Mouse (Mus musculus): Measurements from ENCODE around the gene Syn3. TPM values are rescaled to one million over a fixed set of nuclear protein-coding genes. Genes with fewer than 3 reads are reported as not detected.

Gene Syn3
- polyA plus RNA-seq, 1 experiment from 2014 or later, result 24.8 TPM

DNA sequence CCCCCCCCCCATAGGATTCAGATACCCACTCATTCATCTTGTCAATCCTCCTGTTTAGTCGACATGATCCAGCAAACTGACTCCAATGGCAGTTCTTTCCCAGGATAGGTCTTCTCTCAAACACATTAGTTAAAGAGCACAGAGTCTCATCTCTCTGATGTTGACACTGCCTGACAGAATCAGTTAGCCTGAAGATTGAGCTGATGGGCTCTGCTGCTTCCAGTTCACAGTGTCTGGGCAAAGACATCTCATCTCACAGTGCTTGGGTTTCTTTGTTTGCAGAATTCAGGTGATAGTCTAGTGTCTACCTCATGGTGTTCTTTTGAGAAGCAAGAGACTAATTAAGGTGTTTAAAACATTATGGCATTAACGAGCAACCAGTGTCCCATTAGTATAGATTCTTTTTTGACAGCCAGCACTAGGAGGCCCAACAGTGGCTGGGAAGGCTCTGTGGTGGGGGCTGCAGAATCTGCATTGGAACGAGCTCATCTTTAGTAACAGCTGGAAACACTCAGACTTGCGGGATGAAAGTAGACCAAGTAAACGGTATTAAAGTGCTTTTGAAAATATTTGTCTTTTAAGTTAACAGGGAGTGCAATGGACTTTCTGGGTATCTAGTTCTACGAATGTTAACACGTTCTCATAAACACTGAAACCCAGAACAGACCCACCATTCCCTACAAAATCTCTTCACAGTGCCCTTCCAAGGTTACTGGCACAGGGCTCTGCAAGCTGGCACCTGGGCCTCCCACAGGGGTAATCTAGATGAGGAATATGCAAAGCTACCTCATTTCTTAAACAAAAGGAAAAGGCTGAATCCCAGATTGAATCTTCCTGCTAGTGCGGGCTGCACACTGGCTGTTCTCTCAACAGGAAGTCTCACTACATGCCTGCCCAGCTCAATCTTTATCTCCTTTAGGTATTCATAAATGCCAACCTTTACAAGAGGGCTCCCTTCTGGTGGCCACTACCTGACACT lies 24.2 kb downstream of the Syn3 start:
- no peak overlapping the region for H3K4me2 ChIP-seq (ENCODE audit: low read length)
- no peaks in the 10 kb centered on the region for H3K36me3 ChIP-seq (ENCODE audit: control insufficient read depth, insufficient read depth)
- WGBS, result 62% methylated on average over 8 of the region's 8 CpGs
- no peaks in the 10 kb centered on the region for H3K4me1 ChIP-seq (replicated peaks; ENCODE audit: control insufficient read depth, insufficient read depth, low read length)
- no peak overlapping the region for H3K4me3 ChIP-seq (replicated peaks; ENCODE audit: low read length)
- no peak overlapping the region for H3K27ac ChIP-seq (ENCODE audit: low read length)
- no peaks in the 10 kb centered on the region for H3K9me3 ChIP-seq (ENCODE audit: control insufficient read depth, low read length)
- H3K9ac ChIP-seq (replicated peaks; ENCODE audit: low read depth, low read length), result no peak overlapping the region
- ATAC-seq, result no peak
- no peaks in the 10 kb centered on the region for H3K27me3 ChIP-seq (replicated peaks; ENCODE audit: control insufficient read depth, insufficient read depth, low read length)

DNA sequence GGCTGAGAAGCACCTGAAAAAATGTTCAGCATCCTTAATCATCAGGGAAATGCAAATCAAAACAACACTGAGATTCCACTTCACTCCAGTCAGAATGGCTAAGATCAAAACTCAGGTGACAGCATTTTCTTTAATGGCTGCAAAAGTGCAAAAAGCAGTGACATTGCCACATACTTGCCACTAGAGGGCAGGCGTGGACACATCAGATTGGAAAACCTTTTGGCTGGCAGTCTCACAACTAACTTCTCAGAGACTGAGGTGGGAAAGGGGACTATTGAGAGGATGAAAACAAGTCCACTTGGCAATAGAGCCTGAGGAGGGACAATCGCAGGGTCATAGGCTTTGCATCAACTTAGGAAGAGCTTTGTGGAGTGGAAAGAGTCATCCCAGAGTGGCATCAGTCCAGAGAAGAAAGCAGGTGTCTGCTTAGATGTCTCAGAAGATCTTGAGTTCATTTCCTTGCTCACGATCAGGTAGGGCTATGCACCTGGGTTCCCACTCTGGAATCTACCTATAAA lies 25.0 kb downstream of the Syn3 start:
- H3K4me3 ChIP-seq (replicated peaks; ENCODE audit: low read length), result no peak overlapping the region
- H3K4me1 ChIP-seq (replicated peaks; ENCODE audit: control insufficient read depth, insufficient read depth, low read length), result no peaks in the 10 kb centered on the region
- 0 out of 2 replicates have a peak, but pooled peaks have one; percentile 33 for ATAC-seq
- H3K27me3 ChIP-seq (replicated peaks; ENCODE audit: control insufficient read depth, insufficient read depth, low read length), result no peaks in the 10 kb centered on the region
- H3K27ac ChIP-seq (ENCODE audit: low read length), result no peak overlapping the region
- H3K4me2 ChIP-seq (ENCODE audit: low read length), result no peak overlapping the region
- H3K9ac ChIP-seq (replicated peaks; ENCODE audit: low read depth, low read length), result no peak overlapping the region
- no peaks in the 10 kb centered on the region for H3K9me3 ChIP-seq (ENCODE audit: control insufficient read depth, low read length)
- 43% methylated on average over 3 of the region's 3 CpGs for WGBS
- H3K36me3 ChIP-seq (ENCODE audit: control insufficient read depth, insufficient read depth), result no peaks in the 10 kb centered on the region

DNA sequence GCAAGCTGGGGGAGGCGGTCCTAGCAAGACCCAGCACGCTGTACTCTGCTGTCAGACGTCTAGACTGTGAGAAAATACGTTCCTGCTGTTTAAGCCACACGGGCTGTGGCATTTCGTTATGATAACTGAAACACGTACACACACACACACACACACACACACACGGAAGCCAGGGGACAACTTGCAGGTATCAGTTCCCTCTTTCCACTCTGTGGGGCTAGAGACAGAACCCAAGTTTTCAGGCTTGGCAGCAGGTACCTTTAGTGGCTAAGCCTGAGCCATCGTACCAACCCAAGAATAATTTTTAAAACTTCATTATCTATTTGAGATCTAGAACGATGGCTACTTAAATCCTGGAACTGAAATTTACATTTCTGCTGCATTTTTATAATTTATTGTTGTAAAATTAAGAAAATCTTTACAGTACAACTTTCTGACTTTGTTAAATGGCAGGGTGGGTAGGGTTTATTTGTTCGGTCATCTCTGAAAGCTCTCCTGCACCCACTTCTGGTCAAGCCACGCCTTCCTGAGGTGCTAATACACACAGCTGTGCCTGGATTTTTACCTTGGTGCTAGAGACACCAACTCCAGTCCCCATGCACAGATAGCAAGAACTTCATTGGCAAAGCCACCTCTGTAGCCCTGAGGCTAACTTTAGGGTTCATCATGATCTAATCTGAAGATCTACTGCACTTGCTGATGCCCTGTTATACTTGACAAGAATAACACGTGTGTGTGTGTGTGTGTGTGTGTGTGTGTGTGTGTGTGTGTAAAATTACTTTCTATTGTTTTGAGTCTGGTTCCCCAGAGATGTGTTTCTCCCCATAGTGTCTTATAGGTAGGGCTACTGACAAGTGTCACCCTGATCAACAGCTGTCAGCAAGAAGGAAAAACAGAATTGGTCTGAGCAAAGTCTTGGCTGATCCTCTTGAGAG lies 29.8 kb downstream of the Syn3 start:
- Histone ChIP-seq H3K36me3 (ENCODE audit: control insufficient read depth, insufficient read depth) (peaks cover 3% of the 10 kb centered on the region; the same call in 1 of the 2 replicates), H3K4me1 (replicated peaks; ENCODE audit: control insufficient read depth, insufficient read depth, low read length) (no peaks in the 10 kb centered on the region), H3K27ac (ENCODE audit: low read length) (no peak overlapping the region), H3K27me3 (replicated peaks; ENCODE audit: control insufficient read depth, insufficient read depth, low read length) (no peaks in the 10 kb centered on the region), H3K4me3 (replicated peaks; ENCODE audit: low read length) (no peak overlapping the region), H3K9ac (replicated peaks; ENCODE audit: low read depth, low read length) (no peak overlapping the region), H3K4me2 (ENCODE audit: low read length) (no peak overlapping the region), H3K9me3 (ENCODE audit: control insufficient read depth, low read length) (no peaks in the 10 kb centered on the region)
- ATAC-seq, result no peak
- WGBS, result 87% methylated on average over 13 of the region's 13 CpGs

DNA sequence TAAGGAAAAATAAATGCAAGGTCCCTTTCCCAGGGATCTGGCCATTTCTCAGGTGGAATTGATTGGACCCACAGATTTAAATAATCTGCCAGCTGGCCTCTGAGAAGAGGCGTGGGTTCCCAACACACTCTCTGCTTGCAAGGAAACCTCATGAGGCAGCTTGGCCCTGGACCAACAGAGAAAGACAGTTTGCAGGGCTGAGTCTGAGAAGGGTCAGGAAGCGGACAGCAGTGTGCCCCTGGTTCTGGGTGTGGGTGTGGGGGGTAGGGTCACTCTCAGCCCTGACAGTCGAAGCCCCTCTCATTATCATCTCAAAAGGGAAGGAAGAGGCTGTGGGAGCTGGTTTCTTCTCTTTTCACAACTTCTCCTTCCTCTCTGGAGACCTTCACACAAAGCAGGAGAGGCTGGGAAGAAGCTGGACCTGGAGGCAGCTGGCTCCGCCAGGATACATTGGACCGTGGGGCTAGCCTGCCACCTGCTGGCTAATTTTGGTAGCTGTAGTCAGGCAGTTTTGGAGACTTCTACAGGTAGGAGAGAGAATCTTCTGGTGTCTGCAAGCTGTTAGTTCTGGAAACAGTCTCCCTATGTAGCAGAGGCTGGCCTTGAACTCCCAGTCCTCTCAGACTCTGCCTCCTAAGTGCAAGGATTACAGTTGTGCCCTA lies 35.0 kb downstream of the Syn3 start:
- Histone ChIP-seq H3K36me3 (ENCODE audit: control insufficient read depth, insufficient read depth) (peaks cover 3% of the 10 kb centered on the region; the same call in 1 of the 2 replicates), H3K27me3 (replicated peaks; ENCODE audit: control insufficient read depth, insufficient read depth, low read length) (no peaks in the 10 kb centered on the region), H3K9ac (replicated peaks; ENCODE audit: low read depth, low read length) (no peak overlapping the region), H3K4me1 (replicated peaks; ENCODE audit: control insufficient read depth, insufficient read depth, low read length) (peaks cover 4% of the 10 kb centered on the region; the same call in 1 of the 2 replicates), H3K4me2 (ENCODE audit: low read length) (no peak overlapping the region), H3K27ac (ENCODE audit: low read length) (no peak overlapping the region), H3K9me3 (ENCODE audit: control insufficient read depth, low read length) (no peaks in the 10 kb centered on the region), H3K4me3 (replicated peaks; ENCODE audit: low read length) (no peak overlapping the region)
- ATAC-seq, result peak; percentile 89
- WGBS, result 21% methylated on average over 5 of the region's 5 CpGs

DNA sequence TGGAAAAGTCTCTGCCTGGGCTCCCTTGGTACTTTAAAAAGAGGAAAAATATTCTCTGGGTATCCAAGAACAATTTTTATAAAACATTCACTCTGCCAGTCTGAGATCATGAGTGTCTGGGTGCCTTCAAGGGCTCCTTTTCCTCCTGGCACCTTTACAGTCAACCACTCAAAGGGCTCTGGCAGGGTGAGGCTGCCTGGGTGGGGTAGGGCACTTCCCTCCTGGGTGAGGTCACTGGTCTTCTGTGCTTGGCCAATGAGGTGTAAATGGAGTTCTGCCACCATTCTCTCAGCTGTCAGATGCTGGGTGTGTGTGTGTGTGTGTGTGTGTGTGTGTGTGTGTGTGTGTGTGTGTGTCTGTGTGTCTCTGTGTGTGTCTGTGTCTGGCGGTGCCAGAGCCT lies 39.1 kb downstream of the Syn3 start:
- 24% methylated on average over 1 of the region's 1 CpGs for WGBS
- no peak overlapping the region for H3K4me3 ChIP-seq (replicated peaks; ENCODE audit: low read length)
- no peak overlapping the region for H3K4me2 ChIP-seq (ENCODE audit: low read length)
- no peaks in the 10 kb centered on the region for H3K36me3 ChIP-seq (ENCODE audit: control insufficient read depth, insufficient read depth)
- no peaks in the 10 kb centered on the region for H3K9me3 ChIP-seq (ENCODE audit: control insufficient read depth, low read length)
- H3K9ac ChIP-seq (replicated peaks; ENCODE audit: low read depth, low read length), result no peak overlapping the region
- no peak for ATAC-seq
- H3K27ac ChIP-seq (ENCODE audit: low read length), result no peak overlapping the region
- no peaks in the 10 kb centered on the region for H3K27me3 ChIP-seq (replicated peaks; ENCODE audit: control insufficient read depth, insufficient read depth, low read length)
- H3K4me1 ChIP-seq (replicated peaks; ENCODE audit: control insufficient read depth, insufficient read depth, low read length), result peaks cover 14% of the 10 kb centered on the region

DNA sequence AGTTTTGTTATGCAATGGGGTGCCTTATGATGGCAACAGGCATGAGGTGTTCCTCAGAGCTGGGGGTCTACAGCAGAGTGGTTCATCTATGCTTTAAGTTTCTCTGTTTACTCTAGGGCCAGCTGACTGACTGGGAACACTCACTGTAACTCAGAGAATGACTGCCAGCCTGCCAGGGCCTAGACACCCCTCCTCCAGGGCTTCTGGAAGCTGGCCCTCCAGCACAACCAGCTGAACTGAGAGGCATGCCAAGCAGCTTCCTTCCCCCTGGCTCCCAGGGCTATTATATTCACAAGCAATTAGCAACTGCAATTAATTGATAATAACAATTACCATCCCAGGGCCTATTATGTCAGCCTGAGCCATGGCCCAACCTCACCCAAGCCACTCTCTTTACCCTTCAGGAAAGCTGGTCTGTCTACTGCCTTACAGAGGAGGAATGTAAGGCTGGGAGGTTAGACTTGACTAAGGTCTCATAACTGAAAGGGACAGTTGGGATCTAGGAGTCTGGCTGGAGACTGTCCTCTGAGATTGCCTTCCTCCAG lies 41.0 kb downstream of the Syn3 start:
- H3K36me3 ChIP-seq (ENCODE audit: control insufficient read depth, insufficient read depth), result no peaks in the 10 kb centered on the region
- no peaks in the 10 kb centered on the region for H3K27me3 ChIP-seq (replicated peaks; ENCODE audit: control insufficient read depth, insufficient read depth, low read length)
- ATAC-seq, result peak; percentile 85
- H3K9me3 ChIP-seq (ENCODE audit: control insufficient read depth, low read length), result no peaks in the 10 kb centered on the region
- peaks cover 10% of the 10 kb centered on the region for H3K4me1 ChIP-seq (replicated peaks; ENCODE audit: control insufficient read depth, insufficient read depth, low read length)
- no peak overlapping the region for H3K4me3 ChIP-seq (replicated peaks; ENCODE audit: low read length)
- no peak overlapping the region for H3K9ac ChIP-seq (replicated peaks; ENCODE audit: low read depth, low read length)
- H3K4me2 ChIP-seq (ENCODE audit: low read length), result no peak overlapping the region
- H3K27ac ChIP-seq (ENCODE audit: low read length), result no peak overlapping the region

DNA sequence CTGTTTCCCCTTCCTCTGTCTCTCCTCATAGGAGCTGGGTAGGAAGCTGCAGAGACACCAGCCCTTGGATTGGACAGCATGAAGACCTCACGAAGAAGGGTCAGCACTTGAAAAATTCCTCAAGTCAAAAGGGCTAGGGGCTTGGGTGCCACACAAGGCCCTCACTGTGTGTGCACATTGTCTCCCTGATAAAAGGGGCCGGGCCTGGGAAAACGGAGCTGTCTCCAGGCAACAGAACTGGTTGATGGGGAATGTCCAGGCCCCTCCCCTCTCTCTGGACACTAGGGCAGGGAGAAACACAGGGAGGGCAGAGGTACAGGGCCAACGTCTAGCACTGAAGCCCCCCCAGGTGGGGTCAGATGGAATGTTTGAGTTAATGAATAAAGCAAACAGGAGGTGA lies 41.5 kb downstream of the Syn3 start:
- H3K36me3 ChIP-seq (ENCODE audit: control insufficient read depth, insufficient read depth), result no peaks in the 10 kb centered on the region
- H3K9ac ChIP-seq (replicated peaks; ENCODE audit: low read depth, low read length), result no peak overlapping the region
- H3K4me1 ChIP-seq (replicated peaks; ENCODE audit: control insufficient read depth, insufficient read depth, low read length), result peaks cover 10% of the 10 kb centered on the region
- peak; percentile 63 for ATAC-seq
- 3% methylated on average over 4 of the region's 4 CpGs for WGBS
- H3K9me3 ChIP-seq (ENCODE audit: control insufficient read depth, low read length), result no peaks in the 10 kb centered on the region
- H3K4me3 ChIP-seq (replicated peaks; ENCODE audit: low read length), result no peak overlapping the region
- H3K27ac ChIP-seq (ENCODE audit: low read length), result no peak overlapping the region
- H3K27me3 ChIP-seq (replicated peaks; ENCODE audit: control insufficient read depth, insufficient read depth, low read length), result no peaks in the 10 kb centered on the region
- H3K4me2 ChIP-seq (ENCODE audit: low read length), result no peak overlapping the region

DNA sequence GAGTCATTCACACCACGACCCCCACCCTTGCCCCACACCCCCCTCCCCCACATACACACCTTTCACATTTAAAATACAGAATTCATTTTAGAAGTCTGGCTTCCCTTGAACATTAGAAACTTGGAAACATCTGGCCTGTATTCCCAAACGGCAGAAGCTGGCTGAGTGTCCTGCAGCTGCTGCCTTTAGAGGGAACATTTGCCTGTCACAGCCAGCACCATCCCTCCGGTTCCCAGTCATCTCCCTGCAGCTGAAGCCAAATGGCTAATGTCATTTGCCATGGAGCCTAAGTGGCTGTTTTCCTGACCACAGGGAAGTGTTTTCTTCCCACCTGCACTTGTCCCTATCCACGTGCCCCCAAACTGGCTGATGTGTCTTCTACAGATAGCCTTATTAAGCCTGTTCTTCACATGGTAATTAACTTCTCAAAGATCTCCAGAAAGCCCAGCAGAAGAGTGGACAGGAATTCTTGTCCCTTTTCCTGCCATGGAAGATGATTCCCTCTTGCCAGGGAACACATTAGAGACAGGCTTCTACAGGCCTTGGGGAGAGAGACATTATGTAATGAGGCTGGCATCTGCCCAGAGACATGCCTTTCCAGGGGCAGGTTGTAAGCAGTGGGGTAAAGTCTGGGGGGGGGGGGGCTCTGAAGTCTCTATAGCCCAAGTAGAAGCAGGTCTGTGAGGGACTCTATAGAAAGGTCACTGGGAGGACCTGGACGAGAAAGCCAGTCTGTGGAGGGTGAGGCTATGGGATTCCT lies 43.2 kb downstream of the Syn3 start:
- no peak overlapping the region for H3K4me2 ChIP-seq (ENCODE audit: low read length)
- H3K9ac ChIP-seq (replicated peaks; ENCODE audit: low read depth, low read length), result no peak overlapping the region
- H3K9me3 ChIP-seq (ENCODE audit: control insufficient read depth, low read length), result no peaks in the 10 kb centered on the region
- 70% methylated on average over 5 of the region's 5 CpGs for WGBS
- no peak overlapping the region for H3K4me3 ChIP-seq (replicated peaks; ENCODE audit: low read length)
- peaks cover 10% of the 10 kb centered on the region for H3K4me1 ChIP-seq (replicated peaks; ENCODE audit: control insufficient read depth, insufficient read depth, low read length)
- no peaks in the 10 kb centered on the region for H3K36me3 ChIP-seq (ENCODE audit: control insufficient read depth, insufficient read depth)
- no peaks in the 10 kb centered on the region for H3K27me3 ChIP-seq (replicated peaks; ENCODE audit: control insufficient read depth, insufficient read depth, low read length)
- H3K27ac ChIP-seq (ENCODE audit: low read length), result no peak overlapping the region
- no peak for ATAC-seq

Measured in forebrain, embryonic 16.5 days (tissue).